Mouse (Mus musculus) hindbrain, embryonic 10.5 days (tissue): ENCODE results near the gene Arhgap44. TPM values are rescaled to one million over a fixed set of nuclear protein-coding genes. Genes with fewer than 3 reads are reported as not detected.

ENCODE experiments used
- DNase-seq: peaks from one replicate; pipeline ENCODE4 v3.0.0-alpha.2; 2017; ENCODE audit warnings: low spot score
- H3K27ac ChIP-seq: fragments of 300-500 bp; sonication (generic); 2 replicates; pipeline ENCODE4 v1.5.1; 2016; ENCODE audit warnings: mild to moderate bottlenecking, moderate library complexity
- H3K27me3 ChIP-seq: fragments of 300-500 bp; sonication (generic); 2 replicates; pipeline ENCODE4 v1.6.1; 2016; ENCODE audit warnings: mild to moderate bottlenecking; ENCODE audit not compliant: poor library complexity, insufficient read depth, severe bottlenecking
- H3K36me3 ChIP-seq: fragments of 300-500 bp; sonication (generic); 2 replicates; pipeline ENCODE4 v1.6.1; 2016; ENCODE audit warnings: mild to moderate bottlenecking, moderate library complexity
- H3K4me1 ChIP-seq: fragments of 300-500 bp; sonication (generic); replicated peaks from 2 replicates; pipeline ENCODE4 v1.6.1; 2016; ENCODE audit warnings: mild to moderate bottlenecking
- H3K4me3 ChIP-seq: fragments of 300-500 bp; sonication (generic); 2 replicates; pipeline ENCODE4 v1.5.1; 2016; ENCODE audit warnings: mild to moderate bottlenecking, moderate library complexity
- H3K9me3 ChIP-seq: fragments of 300-500 bp; sonication (generic); 2 replicates; pipeline ENCODE4 v1.6.1; 2016; ENCODE audit warnings: mild to moderate bottlenecking, moderate library complexity
- WGBS: fragments of 180-500 bp; shearing (Covaris S2); methylation state at CpG from one replicate; pipeline ENCODE4 v1.1.7; 2016; 5-methylcytosine and 5-hydroxymethylcytosine counted together
- polyA plus RNA-seq: library from polyadenylated mRNA; unstranded; fragments of >200 nt; fragmentation: Nextera tagmentation; extraction: Ambion mirVana; gene quantifications from 2 replicates; pipeline ENCODE4 v1.2.1, GENCODE M21; 2016

The Arhgap44 gene
- 4.5 and 4.8 TPM in 2 replicates for polyA plus RNA-seq

- H3K9me3 ChIP-seq = no peaks in the 10 kb centered on the region
- H3K27me3 ChIP-seq = peaks cover 16% of the 10 kb centered on the region
- peaks cover 17% of the 10 kb centered on the region for H3K4me1 ChIP-seq
- DNase-seq = peak; percentile 81
- H3K36me3 ChIP-seq = no peaks in the 10 kb centered on the region
- peak within 1 kb of the TSS; percentile 86 for H3K4me3 ChIP-seq
- WGBS = 1% methylated on average over 27 of the region's 27 CpGs
- H3K27ac ChIP-seq = peak within 1 kb of the TSS; percentile 89
These were observed at the start of gene Arhgap44 for GRCm38 (mm10) chr11:65162767-65163120. TSS of gene Arhgap44 (minus strand) at chr11:65162961.

DNA sequence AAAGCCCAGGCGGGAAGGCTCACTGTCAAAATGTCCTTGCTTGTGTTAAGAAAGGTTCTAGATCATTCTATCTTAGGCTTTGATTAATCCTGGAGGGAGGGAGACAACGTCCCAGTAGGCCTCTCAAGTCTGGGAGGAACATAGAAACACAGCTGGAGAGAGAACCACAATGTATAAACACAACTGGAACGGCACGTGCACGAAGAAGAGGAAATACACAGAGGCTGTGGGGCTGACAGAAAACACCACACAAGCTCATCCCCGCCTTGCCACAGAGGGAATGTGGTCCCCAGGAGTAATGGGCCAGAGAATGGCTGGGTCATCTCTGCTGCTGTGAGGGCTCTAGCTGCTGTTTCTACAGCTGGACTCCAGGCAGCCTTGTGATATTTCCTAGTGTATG, 48.9 kb upstream of the Arhgap44 start:
- H3K36me3 ChIP-seq = no peaks in the 10 kb centered on the region
- H3K4me3 ChIP-seq = no peak overlapping the region
- H3K4me1 ChIP-seq = peaks cover 22% of the 10 kb centered on the region
- no peak for DNase-seq
- H3K27me3 ChIP-seq = no peaks in the 10 kb centered on the region
- WGBS = 83% methylated on average over 6 of the region's 6 CpGs
- no peaks in the 10 kb centered on the region for H3K9me3 ChIP-seq
- no peak overlapping the region for H3K27ac ChIP-seq

DNA sequence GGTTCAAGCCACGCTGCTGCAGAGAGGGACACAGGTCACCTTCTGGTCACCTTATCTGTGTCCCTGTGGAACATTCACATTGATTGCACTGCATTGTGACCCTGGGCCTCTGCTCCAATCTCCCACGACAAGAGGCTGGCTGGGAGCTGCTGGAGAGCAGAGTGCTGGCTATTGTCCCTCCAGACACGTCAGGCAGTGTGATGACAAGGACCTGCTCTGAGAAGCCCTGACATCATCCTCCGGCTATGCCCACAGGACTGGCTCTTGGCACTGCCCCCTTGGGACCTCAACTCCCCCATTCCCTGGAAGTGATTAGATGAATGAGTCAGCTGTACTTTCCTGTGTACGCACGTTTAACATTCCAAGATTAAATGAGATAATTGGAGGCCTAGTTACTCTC, 46.7 kb upstream of the Arhgap44 start:
- Histone ChIP-seq H3K36me3 (no peaks in the 10 kb centered on the region), H3K27ac (no peak overlapping the region), H3K9me3 (no peaks in the 10 kb centered on the region), H3K27me3 (no peaks in the 10 kb centered on the region), H3K4me3 (no peak overlapping the region), H3K4me1 (peaks cover 18% of the 10 kb centered on the region)
- 54% methylated on average over 6 of the region's 6 CpGs for WGBS
- DNase-seq = no peak

- Histone ChIP-seq H3K4me3 (no peak overlapping the region), H3K4me1 (peaks cover 23% of the 10 kb centered on the region), H3K36me3 (no peaks in the 10 kb centered on the region), H3K27me3 (no peaks in the 10 kb centered on the region), H3K9me3 (no peaks in the 10 kb centered on the region), H3K27ac (no peak overlapping the region)
- no peak for DNase-seq
- WGBS = 80% methylated on average over 5 of the region's 5 CpGs
These were observed 42.5 kb upstream of the Arhgap44 start for GRCm38 (mm10) chr11:65205306-65205705.

DNA sequence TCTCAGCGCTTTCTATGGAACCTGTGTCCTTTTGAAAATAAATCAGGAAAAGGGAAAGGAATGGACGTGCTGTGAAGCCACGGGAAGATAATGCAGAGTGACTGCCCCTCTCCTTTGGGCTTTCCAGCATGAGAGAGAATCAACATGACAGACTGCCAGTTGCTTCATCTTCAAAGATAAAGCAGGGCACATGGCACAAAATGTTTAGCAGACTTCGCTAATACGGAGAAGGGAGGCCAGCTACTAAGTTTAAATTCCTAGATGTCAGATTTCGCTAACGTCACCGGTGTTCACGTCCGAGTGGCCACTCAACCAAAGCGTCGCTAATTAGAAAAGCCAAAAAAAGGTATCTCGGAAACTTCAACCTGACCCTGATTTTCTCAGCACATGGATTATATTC, 41.9 kb upstream of the Arhgap44 start:
- DNase-seq = no peak
- Histone ChIP-seq H3K4me3 (no peak overlapping the region), H3K27ac (no peak overlapping the region), H3K9me3 (no peaks in the 10 kb centered on the region), H3K4me1 (peaks cover 22% of the 10 kb centered on the region), H3K36me3 (no peaks in the 10 kb centered on the region), H3K27me3 (no peaks in the 10 kb centered on the region)
- WGBS = 76% methylated on average over 13 of the region's 13 CpGs

DNA sequence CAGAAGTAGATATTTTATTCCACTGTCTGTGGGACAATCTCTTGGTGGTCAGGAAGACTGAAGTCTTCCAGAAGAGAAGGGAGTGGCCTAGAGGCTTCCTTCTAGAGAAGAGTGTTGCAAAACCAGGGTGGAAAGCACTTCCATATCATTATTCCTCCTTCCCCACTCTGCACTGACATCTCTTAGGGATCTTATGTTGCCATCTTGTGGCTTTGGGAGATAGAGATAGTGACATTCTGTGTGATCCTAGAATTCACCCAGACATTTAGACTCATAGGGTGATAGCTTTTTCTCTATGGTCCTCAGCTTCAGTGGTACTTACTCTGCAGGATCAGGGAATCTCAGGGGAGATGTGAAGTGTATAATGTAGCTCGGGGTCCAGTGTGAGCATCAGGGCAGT, 40.3 kb upstream of the Arhgap44 start:
- DNase-seq = no peak
- no peaks in the 10 kb centered on the region for H3K27me3 ChIP-seq
- H3K27ac ChIP-seq = no peak overlapping the region
- H3K4me1 ChIP-seq = peaks cover 17% of the 10 kb centered on the region
- no peak overlapping the region for H3K4me3 ChIP-seq
- H3K9me3 ChIP-seq = no peaks in the 10 kb centered on the region
- no peaks in the 10 kb centered on the region for H3K36me3 ChIP-seq
- WGBS = 86% methylated on average over 1 of the region's 1 CpGs

GRCm38 (mm10) chr11:65202236-65202635, 39.5 kb upstream of the Arhgap44 start:
- Histone ChIP-seq H3K4me1 (peaks cover 17% of the 10 kb centered on the region), H3K36me3 (no peaks in the 10 kb centered on the region), H3K27ac (no peak overlapping the region), H3K9me3 (no peaks in the 10 kb centered on the region), H3K4me3 (no peak overlapping the region), H3K27me3 (no peaks in the 10 kb centered on the region)
- no peak for DNase-seq
- 38% methylated on average over 5 of the region's 5 CpGs for WGBS

DNA sequence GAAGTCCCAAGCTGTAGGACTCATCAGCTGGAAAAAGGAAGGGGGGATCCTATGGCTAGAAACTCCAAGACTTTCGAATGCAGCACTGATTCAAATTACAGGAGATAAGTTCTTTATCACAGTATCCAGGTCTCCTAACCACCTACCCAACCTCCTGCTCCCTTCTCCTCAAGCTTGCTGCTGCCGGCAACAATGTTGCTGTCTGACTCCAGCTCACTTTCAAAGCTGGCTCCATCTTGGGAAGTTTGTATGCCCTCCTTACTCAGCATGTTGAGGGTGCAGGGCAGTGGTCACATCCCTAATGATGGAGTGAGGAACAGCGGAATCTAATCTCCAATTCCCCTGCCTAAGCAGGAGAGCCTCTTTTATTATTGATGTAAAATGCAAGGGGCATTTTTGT, 35.3 kb upstream of the Arhgap44 start:
- 88% methylated on average over 3 of the region's 3 CpGs for WGBS
- no peaks in the 10 kb centered on the region for H3K27me3 ChIP-seq

DNA sequence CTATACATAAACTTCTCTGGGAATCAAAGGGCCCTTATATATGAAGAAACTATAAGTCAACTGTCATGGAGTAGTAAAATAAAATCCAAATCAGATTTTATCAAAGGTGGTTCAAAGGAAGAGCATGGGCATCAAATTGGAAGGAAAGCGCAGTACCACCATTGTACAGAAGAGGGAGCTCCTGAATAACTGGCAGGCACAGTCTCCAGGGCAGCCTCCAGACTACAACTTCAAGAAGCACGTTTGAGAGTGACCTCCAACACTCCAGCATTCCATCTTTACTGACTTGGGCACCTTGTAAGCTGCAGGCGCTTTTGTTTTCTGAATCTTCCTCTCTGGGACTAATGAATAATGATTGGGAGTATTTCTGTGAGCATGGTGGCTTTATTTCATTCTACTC, 34.5 kb upstream of the Arhgap44 start:
- no peaks in the 10 kb centered on the region for H3K27me3 ChIP-seq
- no peaks in the 10 kb centered on the region for H3K36me3 ChIP-seq
- H3K9me3 ChIP-seq = no peaks in the 10 kb centered on the region
- peaks cover 7% of the 10 kb centered on the region; the same call in 1 of the 2 replicates for H3K4me1 ChIP-seq
- H3K4me3 ChIP-seq = no peak overlapping the region
- 5% methylated on average over 3 of the region's 3 CpGs for WGBS
- H3K27ac ChIP-seq = no peak overlapping the region
- DNase-seq = peak; percentile 57

More for the DNA sequence above, 35.3 kb upstream of the Arhgap44 start:
- H3K4me3 ChIP-seq = no peak overlapping the region
- no peak for DNase-seq
- H3K9me3 ChIP-seq = no peaks in the 10 kb centered on the region
- no peaks in the 10 kb centered on the region for H3K36me3 ChIP-seq
- peaks cover 7% of the 10 kb centered on the region; the same call in 1 of the 2 replicates for H3K4me1 ChIP-seq
- H3K27ac ChIP-seq = no peak overlapping the region

GRCm38 (mm10) chr11:65186974-65187373, 24.2 kb upstream of the Arhgap44 start:
- WGBS = 82% methylated on average over 12 of the region's 12 CpGs
- no peak overlapping the region for H3K4me3 ChIP-seq
- H3K27me3 ChIP-seq = no peaks in the 10 kb centered on the region
- H3K27ac ChIP-seq = no peak overlapping the region
- DNase-seq = no peak
- no peaks in the 10 kb centered on the region for H3K36me3 ChIP-seq
- H3K9me3 ChIP-seq = no peaks in the 10 kb centered on the region
- no peaks in the 10 kb centered on the region for H3K4me1 ChIP-seq

DNA sequence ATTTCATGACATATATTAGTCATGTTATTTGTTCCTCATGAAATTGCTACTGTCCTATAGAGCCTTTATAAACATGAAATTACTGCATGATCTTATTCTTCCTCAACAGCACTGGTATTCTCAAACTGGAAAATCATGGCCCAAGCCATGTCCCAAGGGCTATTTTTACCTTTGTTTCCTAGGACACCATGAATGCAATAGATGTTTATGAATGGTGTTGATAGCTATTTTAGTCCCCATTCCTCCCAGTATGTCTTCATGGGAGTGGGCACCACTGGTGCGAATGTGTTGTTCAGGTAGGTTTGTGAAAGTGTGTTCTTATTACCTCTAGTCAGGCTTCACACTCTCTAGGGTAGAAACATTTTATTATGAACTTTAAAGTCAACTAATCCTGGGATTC, 22.4 kb upstream of the Arhgap44 start:
- Histone ChIP-seq H3K27me3 (no peaks in the 10 kb centered on the region), H3K4me3 (no peak overlapping the region), H3K4me1 (no peaks in the 10 kb centered on the region), H3K27ac (no peak overlapping the region), H3K36me3 (no peaks in the 10 kb centered on the region), H3K9me3 (no peaks in the 10 kb centered on the region)
- 98% methylated on average over 1 of the region's 1 CpGs for WGBS
- DNase-seq = no peak

GRCm38 (mm10) chr11:65170121-65170750, 7.5 kb upstream of the Arhgap44 start:
- no peak for DNase-seq
- Histone ChIP-seq H3K4me3 (no peak overlapping the region), H3K36me3 (no peaks in the 10 kb centered on the region), H3K27me3 (no peaks in the 10 kb centered on the region), H3K9me3 (no peaks in the 10 kb centered on the region), H3K4me1 (no peaks in the 10 kb centered on the region; the same call in 1 of the 2 replicates), H3K27ac (no peak overlapping the region)
- WGBS = 88% methylated on average over 4 of the region's 4 CpGs

GRCm38 (mm10) chr11:65161881-65162766, 637 bp downstream of the Arhgap44 start:
- Histone ChIP-seq H3K9me3 (no peaks in the 10 kb centered on the region), H3K4me3 (peak overlapping the region; percentile 86), H3K36me3 (no peaks in the 10 kb centered on the region), H3K27ac (peak overlapping the region; percentile 89), H3K27me3 (peaks cover 16% of the 10 kb centered on the region), H3K4me1 (peaks cover 21% of the 10 kb centered on the region)
- WGBS = 2% methylated on average over 49 of the region's 49 CpGs
- no peak for DNase-seq
